Mouse (Mus musculus) layer of hippocampus, postnatal 14 days (tissue): ENCODE measurements around the gene Rtn1. TPM values are rescaled to one million over a fixed set of nuclear protein-coding genes. Genes with fewer than 3 reads are reported as not detected.
"Not testable (repeated sequence)": the region's sequence is repeated elsewhere in the genome, so short reads cannot be mapped to it uniquely, and the experiment has no call there.

Experiments
- DNase-seq, 2 experiments: peaks; one replicate each; pipeline ENCODE4 v3.0.0; 2021 to 2022; ENCODE audit warnings: low spot score in 2 of 2, mixed read lengths in 1 of 2
- total RNA-seq, 2 experiments: library from RNA; stranded (reverse); gene quantifications; 2 replicates each; pipeline ENCODE4 v1.2.3; 2021

Rtn1 gene
- total RNA-seq, 2 experiments from 2014 or later: 1,488 to 1,503 TPM

GRCm38 (mm10) chr12:72326087-72326486, 82.8 kb downstream of the Rtn1 start:
- DNase-seq: no peak

- no peak for DNase-seq
Measured at GRCm38 (mm10) chr12:72325025-72325424, 83.8 kb downstream of the Rtn1 start.

GRCm38 (mm10) chr12:72324210-72324871, 84.5 kb downstream of the Rtn1 start:
- no peak for DNase-seq

- no peak for DNase-seq
Measured at GRCm38 (mm10) chr12:72323778-72324177, 85.1 kb downstream of the Rtn1 start.

- DNase-seq: no peak
Measured at GRCm38 (mm10) chr12:72315732-72316465, 93.0 kb downstream of the Rtn1 start.

GRCm38 (mm10) chr12:72310818-72311217, 98.0 kb downstream of the Rtn1 start:
- DNase-seq: no peak

- no peak for DNase-seq
Measured at GRCm38 (mm10) chr12:72308506-72308905, 100.3 kb downstream of the Rtn1 start.

- no peak for DNase-seq
Measured at GRCm38 (mm10) chr12:72306281-72306680, 102.6 kb downstream of the Rtn1 start.

- no peak for DNase-seq
Measured at GRCm38 (mm10) chr12:72305421-72305820, 103.4 kb downstream of the Rtn1 start.

GRCm38 (mm10) chr12:72304985-72305384, 103.9 kb downstream of the Rtn1 start:
- DNase-seq: peak in 1 of 2 experiments; percentile 63

GRCm38 (mm10) chr12:72304347-72304688, 104.5 kb downstream of the Rtn1 start:
- peak in 1 of 2 experiments; percentile 55 for DNase-seq

GRCm38 (mm10) chr12:72303624-72304346, 105.1 kb downstream of the Rtn1 start:
- DNase-seq: no peak

GRCm38 (mm10) chr12:72301431-72301830, 107.4 kb downstream of the Rtn1 start:
- no peak for DNase-seq

- no peak for DNase-seq
Measured at GRCm38 (mm10) chr12:72300971-72301370, 107.9 kb downstream of the Rtn1 start.

GRCm38 (mm10) chr12:72298222-72298621, 110.6 kb downstream of the Rtn1 start:
- no peak for DNase-seq

GRCm38 (mm10) chr12:72296552-72296951, 112.3 kb downstream of the Rtn1 start:
- no peak for DNase-seq

- not testable (repeated sequence) for DNase-seq
Measured at GRCm38 (mm10) chr12:72293185-72293584, 115.7 kb downstream of the Rtn1 start.

GRCm38 (mm10) chr12:72292566-72292965, 116.3 kb downstream of the Rtn1 start:
- no peak for DNase-seq

- no peak for DNase-seq
Measured at GRCm38 (mm10) chr12:72291266-72291665, 117.6 kb downstream of the Rtn1 start.

- DNase-seq: no peak
Measured at GRCm38 (mm10) chr12:72288215-72288614, 120.6 kb downstream of the Rtn1 start.

GRCm38 (mm10) chr12:72287332-72288004, 121.4 kb downstream of the Rtn1 start:
- DNase-seq: no peak
